Mouse (Mus musculus) myocyte (in vitro differentiated cells): ENCODE measurements around the gene Cox4i1.

Source experiments
- CEBPB ChIP-seq: IDR thresholded peaks from 2 replicates; pipeline ENCODE4 v1.6.1; 2011; ENCODE audit warnings: mild to moderate bottlenecking, moderate library complexity; ENCODE audit not compliant: poor library complexity, insufficient read depth, severe bottlenecking
- E2F4 ChIP-seq: IDR thresholded peaks from one replicate; pipeline ENCODE4 v1.6.1; 2011; ENCODE audit warnings: mild to moderate bottlenecking, control low read depth, moderate library complexity; ENCODE audit not compliant: insufficient read depth
- MAX ChIP-seq: IDR thresholded peaks from one replicate; pipeline ENCODE4 v1.6.1; 2011; ENCODE audit warnings: low read depth, mild to moderate bottlenecking, control low read depth
- POLR2A ChIP-seq: IDR thresholded peaks from one replicate; pipeline ENCODE4 v1.6.1; 2011; ENCODE audit warnings: low read depth, mild to moderate bottlenecking, control low read depth, moderate library complexity; ENCODE audit not compliant: insufficient read length
- REST ChIP-seq: IDR thresholded peaks from one replicate; pipeline ENCODE4 v1.6.1; 2011; ENCODE audit warnings: mild to moderate bottlenecking, control low read depth, moderate library complexity; ENCODE audit not compliant: insufficient read depth, insufficient read length
- TCF12 ChIP-seq: IDR thresholded peaks from one replicate; pipeline ENCODE4 v1.6.1; 2011; ENCODE audit warnings: mild to moderate bottlenecking, control low read depth; ENCODE audit not compliant: poor library complexity, insufficient read depth, severe bottlenecking
- USF1 ChIP-seq: IDR thresholded peaks from one replicate; pipeline ENCODE4 v1.6.1; 2011; ENCODE audit warnings: low read depth, mild to moderate bottlenecking, control low read depth, moderate library complexity

DNA sequence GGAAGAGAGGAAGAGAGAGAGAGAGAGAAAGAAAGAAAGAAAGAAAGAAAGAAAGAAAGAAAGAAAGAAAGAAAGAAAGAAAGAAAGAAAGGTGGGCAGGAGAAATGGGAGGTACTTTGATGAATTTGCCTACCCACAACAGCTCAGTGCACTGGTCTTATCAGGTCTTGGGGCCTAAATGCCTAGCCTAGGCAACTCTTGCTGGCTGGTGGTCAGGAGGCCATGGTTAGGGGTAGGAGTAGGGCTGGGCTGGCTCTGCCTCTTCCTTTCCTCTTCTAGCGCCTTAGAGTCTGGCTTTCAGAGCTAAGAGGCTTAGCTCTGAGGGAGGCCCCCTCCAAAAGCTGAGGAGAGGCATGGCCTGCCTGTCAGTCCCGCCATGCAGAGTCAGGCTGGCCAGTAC lies 44.4 kb upstream of the Cox4i1 start:
- TF ChIP-seq TCF12, result no peak
- TF ChIP-seq POLR2A, result no peak
- TF ChIP-seq USF1, result no peak
- TF ChIP-seq REST, result no peak
- no peak for TF ChIP-seq MAX
- no peak for TF ChIP-seq E2F4
- TF ChIP-seq CEBPB, result no peak
